Mouse (Mus musculus) midbrain, embryonic 11.5 days (tissue): ENCODE measurements at regions not wholly inside any gene's neighbourhood (a gene's known extent, or its start where the extent isn't known, plus 50 kb on each side); places are given as distances from the start of the nearest gene placed in this dataset.
A peak's percentile ranks its signal among the peaks of the same experiment; 100 is the strongest.

ENCODE experiments used
- ATAC-seq: fragments of 200-750 bp; cut with Nextera tagmentation; 2 replicates; pipeline ENCODE4 v1.8.0; 2017; ENCODE audit warnings: moderate TSS enrichment, moderate library complexity; ENCODE audit not compliant: low FRiP score
- DNase-seq: peaks from one replicate; pipeline ENCODE4 v3.0.0; 2015; ENCODE audit warnings: low spot score; ENCODE audit errors: missing footprints
- H3K27ac ChIP-seq: fragments of 300-500 bp; sonication (generic); 2 replicates; pipeline ENCODE4 v1.5.1; 2014; ENCODE audit warnings: low read depth, low read length
- H3K27me3 ChIP-seq: fragments of 300-500 bp; sonication (generic); 2 replicates; pipeline ENCODE4 v1.6.1; 2014; ENCODE audit warnings: mild to moderate bottlenecking, low read length, moderate library complexity, mixed read lengths; ENCODE audit not compliant: control insufficient read depth, insufficient read depth
- H3K36me3 ChIP-seq: fragments of 300-500 bp; sonication (generic); 2 replicates; pipeline ENCODE4 v1.6.1; 2014; ENCODE audit warnings: mild to moderate bottlenecking, low read length, moderate library complexity, mixed read lengths; ENCODE audit not compliant: control insufficient read depth, insufficient read depth
- H3K4me1 ChIP-seq: fragments of 300-500 bp; sonication (generic); 2 replicates; pipeline ENCODE4 v1.6.1; 2014; ENCODE audit warnings: low read length; ENCODE audit not compliant: control insufficient read depth, insufficient read depth
- H3K4me2 ChIP-seq: fragments of 300-500 bp; sonication (generic); 2 replicates; pipeline ENCODE4 v1.6.1; 2014; ENCODE audit warnings: mild to moderate bottlenecking, moderate library complexity
- H3K4me3 ChIP-seq: fragments of 300-500 bp; sonication (generic); 2 replicates; pipeline ENCODE4 v1.5.1; 2014; ENCODE audit warnings: low read depth, low read length
- H3K9ac ChIP-seq: fragments of 300-500 bp; sonication (generic); 2 replicates; pipeline ENCODE4 v1.6.1; 2014; ENCODE audit warnings: low read length
- H3K9me3 ChIP-seq: fragments of 300-500 bp; sonication (generic); 2 replicates; pipeline ENCODE4 v1.6.1; 2016; ENCODE audit warnings: low read length; ENCODE audit not compliant: control insufficient read depth
- WGBS: fragments of 180-500 bp; shearing (Covaris S2); extraction: QIAGEN DNeasy Blood & Tissue Kit; methylation state at CpG from one replicate; pipeline ENCODE4 v1.1.7; 2014; 5-methylcytosine and 5-hydroxymethylcytosine counted together

DNA sequence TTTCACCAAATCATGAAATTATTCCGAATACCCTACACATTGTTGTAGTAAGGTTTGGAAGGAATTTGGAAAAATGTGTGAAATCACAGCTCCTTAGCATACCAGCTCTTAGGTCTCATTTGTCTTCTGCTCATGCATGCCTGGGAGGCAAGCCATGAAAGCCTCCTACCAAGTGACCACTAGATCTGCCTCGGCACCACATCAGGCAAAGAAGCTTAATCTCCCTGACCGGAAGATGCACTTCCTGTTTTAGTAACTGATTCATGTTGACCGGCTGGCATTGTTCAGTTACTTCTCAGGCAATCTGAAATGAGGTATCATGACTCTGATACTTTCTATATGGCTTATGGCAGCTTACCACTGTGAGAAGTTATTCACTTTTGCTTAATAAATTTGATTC is 345.2 kb upstream of the Camk1g start:
- Histone ChIP-seq H3K4me1 (peaks cover 3% of the 10 kb centered on the region; the same call in 1 of the 2 replicates), H3K9ac (no peak overlapping the region), H3K27me3 (no peaks in the 10 kb centered on the region), H3K36me3 (no peaks in the 10 kb centered on the region), H3K27ac (no peak overlapping the region), H3K4me2 (no peak overlapping the region), H3K9me3 (no peaks in the 10 kb centered on the region), H3K4me3 (no peak overlapping the region)
- DNase-seq (no peak), ATAC-seq (no peak)
- WGBS, result 79% methylated on average over 4 of the region's 4 CpGs

- Histone ChIP-seq H3K27me3 (no peaks in the 10 kb centered on the region), H3K27ac (no peak overlapping the region), H3K4me3 (no peak overlapping the region), H3K9me3 (no peaks in the 10 kb centered on the region), H3K4me1 (no peaks in the 10 kb centered on the region), H3K4me2 (no peak overlapping the region), H3K9ac (no peak overlapping the region), H3K36me3 (no peaks in the 10 kb centered on the region)
- 89% methylated on average over 2 of the region's 2 CpGs for WGBS
- no peak for DNase-seq
- no peak for ATAC-seq
Measured at GRCm38 (mm10) chr1:193714631-193715030, 344.5 kb upstream of the Camk1g start.

DNA sequence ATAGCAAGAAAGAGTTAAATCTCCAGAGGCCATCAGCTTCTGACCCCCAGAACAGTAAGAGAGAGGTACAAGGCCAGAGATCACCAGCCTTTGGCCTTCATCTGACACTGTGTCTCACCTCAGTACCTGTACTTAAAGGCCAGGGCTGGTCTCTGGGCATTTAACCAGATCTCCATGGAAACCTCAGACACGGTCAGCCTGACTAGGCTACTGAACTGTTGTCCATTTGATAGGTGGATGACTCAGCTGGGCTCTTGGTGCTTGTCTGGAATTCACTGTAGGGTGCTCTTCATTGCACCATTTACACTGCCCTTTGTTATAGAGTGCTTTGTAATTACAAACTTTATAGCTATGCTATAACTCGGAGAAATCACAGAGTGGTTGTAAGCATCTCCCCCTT is 335.1 kb upstream of the Camk1g start:
- H3K4me3 ChIP-seq, result no peak overlapping the region
- no peak; the same call in 1 of the 2 replicates for ATAC-seq
- H3K4me2 ChIP-seq, result no peak overlapping the region
- peaks cover 6% of the 10 kb centered on the region; the same call in 1 of the 2 replicates for H3K4me1 ChIP-seq
- no peak for DNase-seq
- no peak overlapping the region for H3K27ac ChIP-seq
- no peaks in the 10 kb centered on the region for H3K36me3 ChIP-seq
- no peak overlapping the region for H3K9ac ChIP-seq
- H3K9me3 ChIP-seq, result no peaks in the 10 kb centered on the region
- WGBS, result 34% methylated on average over 2 of the region's 2 CpGs
- no peaks in the 10 kb centered on the region for H3K27me3 ChIP-seq

DNA sequence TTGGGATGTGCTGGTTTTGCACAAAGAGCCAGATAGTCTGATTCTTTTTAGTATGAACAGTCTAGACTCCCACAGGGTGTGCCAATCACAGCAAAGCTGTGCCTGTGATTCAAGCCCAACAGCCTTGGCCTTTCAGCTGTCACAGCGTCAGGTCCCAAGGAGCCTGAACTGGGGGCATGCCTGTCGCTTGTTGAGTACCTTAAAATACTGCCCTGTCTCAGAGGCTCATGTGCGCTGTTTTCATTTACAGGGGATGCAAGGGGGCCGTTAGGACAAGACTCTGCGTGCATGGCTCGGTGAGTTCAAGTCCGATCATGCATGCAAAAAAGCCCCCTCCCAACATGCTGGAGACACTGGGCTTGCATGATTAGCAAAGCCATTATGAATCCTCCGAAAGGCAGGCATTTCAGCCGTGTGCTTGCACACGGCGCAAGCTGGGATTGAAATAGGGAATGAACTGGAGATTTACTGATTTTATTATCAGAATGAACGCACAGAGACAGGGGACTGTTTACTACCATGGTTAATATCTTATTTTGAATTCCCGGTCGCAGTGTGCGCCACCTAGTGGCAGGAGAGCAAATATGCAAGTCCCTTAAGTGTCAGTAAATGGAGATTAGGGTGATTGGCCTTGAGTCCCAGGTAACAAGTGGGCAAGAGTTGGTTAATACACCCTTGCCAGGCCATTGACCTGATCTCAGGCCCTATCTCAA is 332.8 kb upstream of the Camk1g start:
- Histone ChIP-seq H3K27me3 (no peaks in the 10 kb centered on the region), H3K4me2 (peak overlapping the region; percentile 47), H3K9me3 (no peaks in the 10 kb centered on the region), H3K36me3 (no peaks in the 10 kb centered on the region), H3K4me1 (peaks cover 6% of the 10 kb centered on the region; the same call in 1 of the 2 replicates), H3K9ac (peak overlapping the region; percentile 43), H3K27ac (no peak overlapping the region), H3K4me3 (peak overlapping the region; percentile 22)
- ATAC-seq (peak; percentile 57), DNase-seq (peak; percentile 92)
- WGBS, result 14% methylated on average over 15 of the region's 15 CpGs

GRCm38 (mm10) chr1:193700217-193700616 is 330.1 kb upstream of the Camk1g start:
- no peak overlapping the region for H3K27ac ChIP-seq
- no peak overlapping the region for H3K4me3 ChIP-seq
- no peaks in the 10 kb centered on the region for H3K36me3 ChIP-seq
- ATAC-seq (no peak), DNase-seq (peak; percentile 79)
- H3K27me3 ChIP-seq, result no peaks in the 10 kb centered on the region
- WGBS, result 83% methylated on average over 3 of the region's 3 CpGs
- no peaks in the 10 kb centered on the region for H3K9me3 ChIP-seq
- no peak overlapping the region for H3K9ac ChIP-seq
- H3K4me1 ChIP-seq, result peaks cover 6% of the 10 kb centered on the region; the same call in 1 of the 2 replicates
- no peak overlapping the region for H3K4me2 ChIP-seq

- H3K27me3 ChIP-seq, result no peaks in the 10 kb centered on the region
- peak; percentile 49 for ATAC-seq
- 16% methylated on average over 7 of the region's 7 CpGs for WGBS
- H3K4me1 ChIP-seq, result peaks cover 3% of the 10 kb centered on the region; the same call in 1 of the 2 replicates
- H3K4me3 ChIP-seq, result no peak overlapping the region
- no peaks in the 10 kb centered on the region for H3K36me3 ChIP-seq
- no peak overlapping the region for H3K9ac ChIP-seq
- no peak overlapping the region for H3K4me2 ChIP-seq
- peak; percentile 98 for DNase-seq
- H3K9me3 ChIP-seq, result no peaks in the 10 kb centered on the region
- no peak overlapping the region for H3K27ac ChIP-seq
Measured at GRCm38 (mm10) chr1:193698603-193699266, 328.6 kb upstream of the Camk1g start.

DNA sequence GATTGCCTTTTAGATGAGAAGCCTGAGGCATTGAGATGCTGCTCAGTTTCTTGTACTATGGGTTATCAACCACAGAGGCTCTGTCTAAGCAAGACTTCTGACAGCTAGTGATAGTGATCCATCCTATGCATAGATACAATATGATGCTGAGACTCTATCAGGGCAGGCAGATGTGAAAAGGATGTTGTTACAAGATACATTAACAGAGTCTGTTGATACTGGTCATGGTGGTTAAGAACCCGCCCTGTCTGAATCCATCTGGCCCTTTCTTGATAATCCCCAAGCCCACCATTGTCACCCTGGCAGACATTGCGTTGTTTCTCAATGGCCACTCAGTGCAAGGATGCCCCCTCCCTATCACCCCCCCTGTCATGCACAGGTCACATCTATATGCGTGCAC is 327.8 kb upstream of the Camk1g start:
- H3K9me3 ChIP-seq, result no peaks in the 10 kb centered on the region
- no peak overlapping the region for H3K27ac ChIP-seq
- DNase-seq (peak; percentile 77), ATAC-seq (peak; percentile 25; the same call in 1 of the 2 replicates)
- H3K36me3 ChIP-seq, result no peaks in the 10 kb centered on the region
- H3K9ac ChIP-seq, result no peak overlapping the region
- H3K4me3 ChIP-seq, result no peak overlapping the region
- no peak overlapping the region for H3K4me2 ChIP-seq
- peaks cover 3% of the 10 kb centered on the region; the same call in 1 of the 2 replicates for H3K4me1 ChIP-seq
- WGBS, result 72% methylated on average over 3 of the region's 3 CpGs
- no peaks in the 10 kb centered on the region for H3K27me3 ChIP-seq

DNA sequence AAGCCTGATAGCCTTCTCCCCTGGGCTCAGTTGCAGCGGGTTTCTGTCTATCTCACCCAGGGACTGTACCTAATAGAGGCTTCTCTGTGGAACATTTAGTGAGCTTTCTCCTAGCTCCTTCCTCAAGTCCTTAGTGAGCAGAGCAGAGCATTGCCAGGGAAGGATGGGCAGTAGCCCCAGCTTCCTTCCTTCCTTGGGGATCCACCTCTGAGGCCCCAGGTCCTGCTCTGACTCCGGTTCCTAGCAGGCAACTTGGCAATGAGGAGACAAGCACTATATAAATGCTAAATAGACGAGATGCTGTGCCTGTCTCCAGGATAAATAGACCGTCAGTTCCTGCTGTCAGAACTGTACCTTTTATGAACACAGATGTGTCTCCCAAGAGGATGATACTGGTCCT is 326.9 kb upstream of the Camk1g start:
- Histone ChIP-seq H3K4me3 (no peak overlapping the region), H3K4me2 (no peak overlapping the region), H3K36me3 (no peaks in the 10 kb centered on the region), H3K27ac (no peak overlapping the region), H3K9me3 (no peaks in the 10 kb centered on the region), H3K4me1 (no peaks in the 10 kb centered on the region), H3K27me3 (no peaks in the 10 kb centered on the region), H3K9ac (no peak overlapping the region)
- no peak for ATAC-seq
- WGBS, result 64% methylated on average over 4 of the region's 4 CpGs
- DNase-seq, result peak; percentile 60

GRCm38 (mm10) chr1:193692991-193693390 is 322.9 kb upstream of the Camk1g start:
- 48% methylated on average over 3 of the region's 3 CpGs for WGBS
- Histone ChIP-seq H3K9ac (no peak overlapping the region), H3K27me3 (no peaks in the 10 kb centered on the region), H3K27ac (no peak overlapping the region), H3K4me1 (no peaks in the 10 kb centered on the region), H3K4me2 (no peak overlapping the region), H3K9me3 (no peaks in the 10 kb centered on the region), H3K36me3 (no peaks in the 10 kb centered on the region), H3K4me3 (no peak overlapping the region)
- DNase-seq, result no peak
- no peak for ATAC-seq
